Mouse (Mus musculus) heart, postnatal 10 days (tissue): ENCODE measurements around the gene Zxdb. TPM values are rescaled to one million over a fixed set of nuclear protein-coding genes. Genes with fewer than 3 reads are reported as not detected.
"Not testable (repeated sequence)": the region's sequence is repeated elsewhere in the genome, so short reads cannot be mapped to it uniquely, and the experiment has no call there.

ENCODE experiments used
- DNase-seq, 2 experiments: peaks; one replicate each; pipeline ENCODE4 v3.0.0; 2021
- intact Hi-C: fragments of 180-260 bp; cut with DNase I; formaldehyde crosslinking; loops from one replicate; pipeline ENCODE4 v1.15.1; 2025
- total RNA-seq, 2 experiments: library from RNA; stranded (reverse); gene quantifications; 2 replicates each; pipeline ENCODE4 v1.2.3; 2021

Gene Zxdb
- 1 to 10 TPM; 6.2 to 6.9 TPM for total RNA-seq

DNA sequence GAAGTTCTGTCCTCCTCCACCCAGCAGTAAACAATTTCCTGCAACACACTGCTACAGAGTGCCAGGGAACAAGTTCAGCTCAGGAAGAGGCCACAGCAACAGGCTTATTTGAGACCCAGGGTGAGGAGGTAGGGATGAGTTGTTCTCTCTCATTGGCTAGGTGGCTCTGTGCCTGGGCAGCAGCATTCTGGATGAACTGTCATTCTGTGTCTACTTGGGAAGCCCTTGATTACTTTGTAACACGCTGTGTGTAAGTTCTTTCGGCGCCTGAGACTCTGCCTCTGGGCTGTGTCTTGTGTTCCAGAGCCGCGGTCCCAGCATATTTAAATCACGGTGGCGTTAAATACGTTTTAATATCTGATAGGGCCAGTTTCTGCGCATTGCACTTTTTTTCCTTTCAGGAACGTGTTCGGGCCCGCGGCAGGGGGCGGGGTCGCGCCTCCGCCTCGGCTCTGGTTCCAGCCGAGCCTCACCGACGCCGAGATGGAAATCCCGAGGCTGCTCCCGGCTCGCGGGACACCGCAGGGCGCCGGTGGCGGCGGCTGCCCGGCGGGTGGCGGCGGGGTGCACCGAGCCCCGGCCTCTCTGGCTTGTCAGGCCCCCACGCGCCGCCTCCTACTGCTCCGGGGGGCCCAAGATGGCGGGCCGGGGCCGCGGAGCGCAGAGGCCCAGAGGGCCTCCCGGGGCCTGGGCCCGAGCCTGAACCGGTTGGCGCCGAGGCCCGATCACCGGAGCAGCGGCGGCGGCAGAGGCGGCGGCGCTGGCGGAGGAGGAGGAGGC is at the start of gene Zxdb:
Gene Zxdb (plus strand): TSS at position 378 of the 780 bp plus-strand sequence.
- intact Hi-C loops, DNase-seq: not testable (repeated sequence)

GRCm38 (mm10) chrX:94674977-94675376 is 49.4 kb upstream of the Zxdb start:
- intact Hi-C loops = loop anchor here (5.0 kb wide), 1 partner anchor 342 kb away; no protein-coding TSS in a partner anchor

GRCm38 (mm10) chrX:94681581-94681980 is 42.8 kb upstream of the Zxdb start:
- DNase-seq, intact Hi-C loops: not testable (repeated sequence)

More at GRCm38 (mm10) chrX:94674977-94675376, 49.4 kb upstream of the Zxdb start:
- peak in 1 of 2 experiments; percentile 54 for DNase-seq

DNA sequence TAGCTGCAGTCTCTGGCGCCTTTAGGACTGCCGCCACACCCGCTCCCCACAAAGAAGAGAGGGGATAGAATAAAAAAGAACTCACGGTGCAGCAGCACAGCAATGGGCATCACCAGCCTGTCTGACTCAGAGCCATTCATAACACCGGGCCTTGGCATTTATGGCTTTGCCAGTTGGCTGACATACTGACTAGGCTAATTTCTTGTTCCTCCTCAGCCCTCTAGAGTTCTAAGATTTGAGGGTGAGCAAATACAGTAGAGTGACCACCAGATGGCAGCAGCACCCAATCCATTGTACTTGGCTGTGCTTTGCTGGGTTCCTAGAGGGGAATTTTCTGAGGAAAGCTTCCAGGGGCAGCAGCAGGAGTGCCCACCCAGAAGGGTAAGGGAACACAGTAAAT is 34.8 kb upstream of the Zxdb start:
- intact Hi-C loops = not testable (repeated sequence)
- DNase-seq = peak; percentile 2 to 17

GRCm38 (mm10) chrX:94706676-94707075 is 17.7 kb upstream of the Zxdb start:
- DNase-seq, intact Hi-C loops: not testable (repeated sequence)

GRCm38 (mm10) chrX:94709752-94710151 is 14.6 kb upstream of the Zxdb start:
- intact Hi-C loops, DNase-seq: not testable (repeated sequence)

DNA sequence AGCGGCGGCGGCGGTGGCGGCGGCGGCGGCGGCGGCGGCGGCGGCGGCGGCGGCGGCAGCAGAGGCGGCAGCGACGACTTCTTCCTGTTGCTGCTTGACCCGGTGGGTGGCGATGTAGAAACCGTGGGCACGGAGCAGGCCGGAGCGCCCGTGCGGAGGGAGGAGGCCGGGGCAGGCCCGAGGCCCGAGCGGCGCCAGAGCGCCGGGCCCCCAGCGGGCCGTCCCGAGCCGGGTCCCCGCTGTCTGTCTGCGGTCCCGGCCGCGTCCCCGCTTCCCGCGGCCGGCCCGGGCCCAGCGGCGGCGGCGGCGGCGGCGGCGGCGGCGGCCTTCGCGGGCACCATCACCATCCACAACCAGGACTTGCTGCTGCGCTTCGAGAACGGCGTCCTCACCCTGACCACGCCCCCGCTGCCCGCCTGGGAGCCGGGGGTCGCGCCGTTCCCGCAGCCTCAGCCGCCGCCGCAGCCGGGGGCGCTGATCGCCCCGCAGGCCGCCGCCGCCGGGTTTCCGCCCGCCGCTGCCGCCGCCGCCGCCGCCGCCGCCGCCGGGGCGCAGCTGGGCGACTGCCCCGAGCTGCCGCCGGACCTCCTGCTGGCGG is 702 bp downstream of the Zxdb start:
- peak in 1 of 2 experiments; percentile 7 for DNase-seq

DNA sequence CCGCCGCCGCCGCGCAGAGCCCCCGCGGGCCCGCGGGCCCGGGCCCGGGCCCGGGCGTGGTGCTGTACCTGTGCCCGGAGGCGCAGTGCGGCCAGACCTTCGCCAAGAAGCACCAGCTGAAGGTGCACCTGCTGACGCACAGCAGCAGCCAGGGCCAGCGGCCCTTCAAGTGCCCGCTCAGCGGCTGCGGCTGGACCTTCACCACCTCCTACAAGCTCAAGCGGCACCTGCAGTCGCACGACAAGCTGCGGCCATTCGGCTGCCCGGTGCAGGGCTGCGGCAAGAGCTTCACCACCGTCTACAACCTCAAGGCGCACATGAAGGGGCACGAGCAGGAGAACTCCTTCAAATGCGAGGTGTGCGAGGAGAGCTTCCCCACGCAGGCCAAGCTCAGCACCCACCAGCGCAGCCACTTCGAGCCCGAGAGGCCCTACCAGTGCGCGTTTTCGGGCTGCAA is 1.3 kb downstream of the Zxdb start:
- intact Hi-C loops, DNase-seq: not testable (repeated sequence)

More for the DNA sequence above, 702 bp downstream of the Zxdb start:
- intact Hi-C loops = not testable (repeated sequence)

DNA sequence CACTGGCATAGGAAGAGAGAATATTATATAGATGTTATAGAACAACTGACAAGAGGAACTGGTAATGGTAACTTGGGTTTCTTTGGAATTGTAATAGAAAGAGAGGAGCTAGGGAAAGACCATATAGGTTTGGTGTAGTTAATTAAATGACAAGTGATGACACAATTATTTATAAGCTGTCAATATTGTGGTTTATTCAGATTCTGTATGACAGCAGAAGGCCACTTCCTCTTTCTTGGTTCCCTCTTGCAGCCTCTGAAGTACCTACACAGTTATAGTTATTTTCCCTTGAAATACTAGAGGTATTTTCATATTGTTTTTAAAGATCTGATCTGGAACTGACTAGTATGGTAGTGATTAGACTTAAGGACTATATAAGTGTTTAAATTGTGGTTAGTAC is 7.2 kb downstream of the Zxdb start:
- no peak for DNase-seq
- intact Hi-C loops = no loop called here

DNA sequence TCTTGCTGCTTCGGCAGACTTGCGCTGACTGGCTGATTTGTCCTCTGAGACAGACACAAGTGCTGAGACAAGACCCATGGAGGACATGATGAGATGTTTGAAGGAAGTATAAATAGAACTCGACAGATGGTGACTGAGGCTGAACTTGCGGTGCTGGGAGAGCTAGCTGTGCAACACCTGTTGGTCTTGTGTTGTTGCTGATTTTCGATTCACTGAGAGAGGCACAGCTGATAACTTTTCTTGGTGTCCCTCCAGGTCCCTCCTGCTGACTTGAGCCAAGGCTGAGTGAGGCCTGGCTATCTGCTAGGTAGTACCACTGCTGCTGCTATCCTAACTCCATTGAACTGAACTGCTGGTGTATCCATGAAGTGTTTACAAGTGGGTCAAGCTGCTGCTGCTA is 29.4 kb downstream of the Zxdb start:
- no peak for DNase-seq
- intact Hi-C loops = no loop called here

- no peak for DNase-seq
- intact Hi-C loops = no loop called here
These were observed 35.6 kb downstream of the Zxdb start for GRCm38 (mm10) chrX:94759959-94760358.

DNA sequence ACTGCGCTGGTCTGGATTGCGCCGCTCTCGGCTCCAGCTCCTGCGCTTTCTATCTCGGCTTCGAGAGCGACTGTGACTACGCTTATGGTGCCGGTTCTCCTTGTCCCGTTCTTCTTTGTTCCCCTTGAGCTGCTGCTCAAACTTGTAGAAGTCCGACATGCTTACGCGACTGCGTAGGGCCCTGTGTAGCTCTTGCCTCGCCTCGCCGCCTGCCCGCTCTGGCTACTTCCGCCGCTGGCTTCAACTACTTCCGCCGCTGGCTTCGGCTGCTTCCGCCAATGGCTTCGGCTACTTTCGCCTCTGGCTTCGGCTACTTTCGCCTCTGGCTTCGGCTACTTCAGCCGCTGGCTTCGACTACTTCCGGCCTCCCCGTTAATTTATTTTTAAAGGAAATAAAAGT is 49.5 kb downstream of the Zxdb start:
- no peak for DNase-seq
- intact Hi-C loops = no loop called here

Other genes with a start within 250 kb of the Zxdb start
- gene Maged1, start 182.4 kb upstream of the Zxdb start, total RNA-seq = 100 to 1,000 TPM; 190 to 197 TPM
- 1 to 10 TPM; 1.2 to 1.4 TPM for gene Gspt2, start 88.5 kb upstream of the Zxdb start, total RNA-seq